14 mouse cellular contexts compared by ENCODE assay signal in genomic region chr1:63032929-63033328, GRCm38 (mm10).
"Had no signal": no experiment of that assay in that cellular context is flagged by ENCODE, and none has a peak within 500 bp of the region (broad histone marks: within the 10 kb centered on the region; RNA-seq: fewer than 3 reads in every experiment).

No protein-coding gene starts in this region.

- DNase-seq: kidney, adult 2 months; kidney, postnatal 14 days; liver, embryonic 13.5 days; retina, postnatal 1 day had no signal

- ATAC-seq: intestine, embryonic 16.5 days; midbrain, embryonic 15.5 days had no signal

- H3K4me1 ChIP-seq: kidney, embryonic 15.5 days; limb, embryonic 10.5 days; liver, embryonic 13.5 days; megakaryocyte, embryonic 14.5 days; midbrain, embryonic 15.5 days; neural tube, embryonic 12.5 days had no signal

- H3K27me3 ChIP-seq: kidney, embryonic 15.5 days; liver, embryonic 13.5 days; midbrain, embryonic 15.5 days; neural tube, embryonic 12.5 days had no signal

- H3K36me3 ChIP-seq: kidney, embryonic 15.5 days; limb, embryonic 10.5 days; liver, embryonic 13.5 days; midbrain, embryonic 15.5 days; neural tube, embryonic 12.5 days had no signal

- H3K4me3 ChIP-seq: kidney, embryonic 15.5 days; left cerebral cortex, adult 2 months; limb, embryonic 10.5 days; liver, embryonic 13.5 days; megakaryocyte, embryonic 14.5 days; midbrain, embryonic 15.5 days; neural tube, embryonic 12.5 days had no signal

- H3K9me3 ChIP-seq: kidney, embryonic 15.5 days; limb, embryonic 10.5 days; liver, embryonic 13.5 days; midbrain, embryonic 15.5 days; neural tube, embryonic 12.5 days had no signal

- H3K4me2 ChIP-seq: hindbrain, embryonic 14.5 days; kidney, embryonic 15.5 days; liver, embryonic 13.5 days; midbrain, embryonic 11.5 days; midbrain, embryonic 15.5 days; neural tube, embryonic 12.5 days had no signal

- H3K9ac ChIP-seq: hindbrain, embryonic 14.5 days; kidney, embryonic 15.5 days; liver, embryonic 13.5 days; midbrain, embryonic 15.5 days; neural tube, embryonic 12.5 days had no signal

- H3K27ac ChIP-seq: hindbrain, embryonic 14.5 days; kidney, embryonic 15.5 days; left cerebral cortex, adult 2 months; limb, embryonic 10.5 days; liver, embryonic 13.5 days; macrophage; midbrain, embryonic 15.5 days; neural tube, embryonic 12.5 days had no signal
